Mouse (Mus musculus) telencephalon, adult 2 months (tissue): ENCODE results near the gene Lmna.

Source experiments
- DNase-seq: peaks from one replicate; pipeline ENCODE4 v3.0.0-alpha.2; 2011; ENCODE audit warnings: low read depth, low spot score

Gene Lmna

GRCm38 (mm10) chr3:88509692-88510420, at the start of gene Lmna:
TSS of gene Lmna (minus strand) at chr3:88509956.
- DNase-seq = peak; percentile 90

DNA sequence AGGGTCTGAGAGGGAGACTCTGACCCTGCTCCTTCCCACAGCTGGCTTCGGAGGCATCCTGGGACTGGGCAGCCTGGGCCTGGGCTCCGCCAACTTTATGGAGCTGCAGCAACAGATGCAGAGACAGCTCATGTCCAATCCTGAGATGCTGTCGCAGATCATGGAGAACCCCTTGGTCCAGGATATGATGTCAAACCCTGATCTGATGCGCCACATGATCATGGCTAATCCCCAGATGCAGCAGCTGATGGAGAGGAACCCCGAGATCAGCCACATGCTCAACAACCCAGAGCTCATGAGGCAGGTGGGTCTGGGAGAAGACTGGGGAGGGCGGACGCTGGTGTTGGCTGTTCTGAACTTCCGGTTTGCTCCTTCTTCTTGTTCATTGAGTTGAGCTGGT, 46.9 kb upstream of the Lmna start:
- no peak for DNase-seq

DNA sequence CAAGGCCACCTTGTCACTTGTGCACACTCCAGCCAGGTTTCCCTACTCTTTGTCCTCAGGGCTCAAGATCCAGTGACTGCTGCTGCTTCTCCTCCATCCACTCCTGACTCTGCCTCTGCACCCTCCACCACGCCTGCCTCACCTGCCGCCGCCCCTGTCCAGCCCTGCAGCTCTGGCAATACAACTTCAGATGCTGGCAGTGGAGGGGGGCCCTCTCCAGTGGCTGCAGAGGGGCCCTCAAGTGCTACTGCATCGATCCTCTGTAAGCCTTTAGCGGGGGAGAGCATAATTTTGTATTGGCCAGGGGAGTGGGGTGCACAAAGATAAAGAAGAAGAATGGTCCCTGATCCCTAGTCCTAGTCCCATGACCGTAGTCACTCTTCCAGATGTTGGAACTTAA, 46.0 kb upstream of the Lmna start:
- no peak for DNase-seq

DNA sequence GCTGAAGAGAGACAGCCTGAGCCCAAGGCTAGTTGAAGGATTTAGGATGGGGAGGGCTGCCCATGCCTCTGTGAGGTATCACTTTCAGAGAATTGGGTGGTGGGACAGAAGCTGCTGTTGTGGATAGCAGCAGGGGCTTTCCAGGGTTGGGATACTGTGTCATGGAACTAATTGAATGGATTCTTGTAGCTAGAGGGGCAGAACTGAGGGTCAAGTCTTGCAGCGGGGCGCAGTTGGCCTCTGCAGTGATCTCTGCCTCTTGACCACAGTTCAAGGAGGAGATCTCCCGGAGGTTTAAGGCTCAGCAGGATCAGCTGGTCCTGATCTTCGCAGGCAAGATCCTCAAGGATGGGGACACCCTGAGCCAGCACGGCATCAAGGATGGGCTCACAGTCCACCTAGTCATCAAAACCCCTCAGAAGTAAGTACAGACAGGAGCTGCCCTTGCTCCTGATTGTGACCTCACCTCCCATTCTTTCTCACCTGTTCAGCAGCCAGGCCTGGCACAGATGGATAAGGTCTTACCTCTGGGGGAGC, 45.4 kb upstream of the Lmna start:
- no peak for DNase-seq

GRCm38 (mm10) chr3:88553880-88554586, 44.3 kb upstream of the Lmna start:
- DNase-seq = peak; percentile 61

GRCm38 (mm10) chr3:88553525-88553879, 43.7 kb upstream of the Lmna start, which contains the start of gene Ubqln4:
TSS of gene Ubqln4 (plus strand) at chr3:88553758.
- DNase-seq = peak; percentile 51

DNA sequence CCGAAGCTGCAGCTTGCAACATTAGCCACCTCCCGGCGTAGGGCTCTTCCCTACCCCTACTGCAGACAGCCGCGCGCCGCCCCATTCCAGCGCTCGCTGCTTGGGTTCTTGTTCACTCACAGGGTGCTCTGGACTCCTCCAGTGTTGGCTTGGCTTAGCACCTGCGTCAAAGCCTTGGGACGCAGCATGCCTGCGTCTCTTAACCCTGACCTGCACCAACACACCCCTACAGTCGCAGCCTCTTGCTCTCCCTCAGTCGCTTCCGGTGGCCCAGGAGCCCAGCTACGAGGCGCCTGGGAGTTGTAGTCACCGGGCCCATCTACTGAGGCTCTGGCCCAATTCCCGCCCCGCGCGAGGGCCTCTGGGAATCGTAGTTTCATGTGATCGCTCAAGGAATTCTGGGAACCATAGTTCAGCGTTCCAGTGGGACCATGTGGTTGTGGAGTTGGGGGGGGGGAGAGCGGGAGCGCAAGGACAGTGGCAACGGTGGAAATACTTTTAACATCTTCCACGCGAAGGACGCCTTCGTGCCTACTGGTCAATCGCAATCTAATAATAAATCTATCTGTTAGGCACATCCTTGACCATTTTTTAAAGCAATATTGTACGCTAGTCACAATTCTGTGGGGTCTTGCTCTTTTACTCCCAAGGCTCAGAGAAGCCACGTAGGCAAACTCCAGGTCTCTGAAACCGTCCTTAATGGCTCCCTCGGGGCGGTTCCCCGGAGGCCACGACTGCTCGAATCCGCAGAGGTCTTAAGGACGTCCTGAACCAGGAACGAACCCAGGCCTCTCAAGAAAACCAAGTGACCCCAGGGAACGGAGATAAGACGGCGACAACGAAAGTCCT, 43.1 kb upstream of the Lmna start, which contains the start of gene Lamtor2:
Gene Lamtor2 (minus strand): TSS at position 399 of the 849 bp plus-strand sequence.
- DNase-seq = peak; percentile 97

DNA sequence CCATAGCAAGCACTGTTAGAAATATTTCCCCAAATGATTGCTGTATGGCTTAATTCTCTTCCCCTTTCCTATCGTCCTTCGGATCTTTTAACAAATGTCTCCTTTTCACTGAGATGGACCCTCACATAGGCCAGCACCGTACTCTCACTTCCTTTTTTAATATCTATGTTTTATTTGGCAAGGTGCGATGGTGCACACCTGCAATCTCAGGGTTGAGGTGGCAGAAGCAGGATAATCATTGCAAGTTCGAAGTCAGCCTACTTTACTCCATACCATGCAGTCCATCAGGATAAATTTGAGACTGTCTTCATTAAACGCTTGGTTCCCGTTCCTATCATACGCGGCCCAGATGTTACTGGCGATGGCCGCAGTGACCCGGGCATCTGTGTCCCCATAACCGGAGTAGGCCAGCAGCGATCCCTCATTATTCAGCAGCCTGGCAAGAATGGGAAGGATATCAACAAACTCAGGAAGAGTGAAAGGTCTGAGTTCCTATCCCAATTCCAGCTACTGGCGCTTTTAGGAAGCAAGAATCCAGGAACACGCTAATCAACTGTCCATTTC, 42.4 kb upstream of the Lmna start:
- DNase-seq = no peak

DNA sequence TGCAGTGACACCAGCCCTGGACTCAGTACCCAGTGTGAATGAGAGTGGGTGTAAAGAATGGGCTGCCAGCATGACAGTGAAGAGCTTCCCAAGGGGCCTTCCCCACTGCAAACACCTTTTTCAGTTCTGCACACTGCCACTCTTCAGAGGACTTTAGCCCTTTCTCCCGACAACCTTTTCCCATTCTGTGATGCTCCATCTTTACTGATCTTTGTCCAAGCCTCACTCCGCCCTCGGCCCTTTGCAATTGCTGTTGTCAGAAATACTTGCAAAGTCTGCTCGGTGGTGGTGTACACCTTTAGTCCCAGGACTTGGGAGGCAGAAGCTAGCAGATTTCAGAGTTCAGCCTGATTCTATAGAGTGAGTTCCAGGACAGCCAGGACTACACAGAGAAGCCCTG, 41.8 kb upstream of the Lmna start:
- no peak for DNase-seq

GRCm38 (mm10) chr3:88548180-88548917, 38.6 kb upstream of the Lmna start, which contains the start of gene Rab25:
TSS of gene Rab25 (minus strand) at chr3:88548300.
- no peak for DNase-seq

- DNase-seq = no peak
These were observed 37.1 kb upstream of the Lmna start for GRCm38 (mm10) chr3:88546674-88547418.

DNA sequence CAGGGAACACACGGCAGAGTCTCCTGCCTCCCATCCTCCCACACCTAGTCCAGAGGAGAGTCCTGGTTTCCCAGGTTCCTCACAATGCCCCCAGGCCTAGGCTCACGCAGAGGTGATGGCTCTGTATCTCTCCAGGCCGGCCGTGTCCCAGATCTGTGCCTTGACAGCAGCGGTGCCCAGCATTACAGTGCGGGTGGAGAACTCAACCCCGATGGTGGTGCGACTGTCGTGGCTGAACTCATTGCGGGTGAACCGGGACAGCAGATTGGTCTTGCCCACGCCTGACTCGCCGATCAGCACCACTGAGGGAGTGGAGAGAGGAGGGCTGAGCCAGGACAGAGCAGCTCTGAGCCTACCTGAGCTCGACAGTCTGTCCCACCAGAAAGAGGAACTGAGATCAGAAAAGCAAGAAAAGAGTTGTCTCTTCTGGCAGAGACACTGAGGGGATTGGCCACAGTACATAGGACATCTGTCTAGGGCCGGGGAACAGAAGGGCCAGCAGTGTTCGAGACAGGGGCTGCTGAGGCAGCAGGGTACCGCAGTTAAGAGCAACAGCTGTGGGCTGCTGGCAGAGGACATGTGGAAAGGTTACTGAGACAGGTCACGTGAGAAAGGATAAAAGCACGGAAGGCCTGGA, 35.3 kb upstream of the Lmna start:
- no peak for DNase-seq

GRCm38 (mm10) chr3:88544514-88544913, 34.8 kb upstream of the Lmna start:
- DNase-seq = no peak

DNA sequence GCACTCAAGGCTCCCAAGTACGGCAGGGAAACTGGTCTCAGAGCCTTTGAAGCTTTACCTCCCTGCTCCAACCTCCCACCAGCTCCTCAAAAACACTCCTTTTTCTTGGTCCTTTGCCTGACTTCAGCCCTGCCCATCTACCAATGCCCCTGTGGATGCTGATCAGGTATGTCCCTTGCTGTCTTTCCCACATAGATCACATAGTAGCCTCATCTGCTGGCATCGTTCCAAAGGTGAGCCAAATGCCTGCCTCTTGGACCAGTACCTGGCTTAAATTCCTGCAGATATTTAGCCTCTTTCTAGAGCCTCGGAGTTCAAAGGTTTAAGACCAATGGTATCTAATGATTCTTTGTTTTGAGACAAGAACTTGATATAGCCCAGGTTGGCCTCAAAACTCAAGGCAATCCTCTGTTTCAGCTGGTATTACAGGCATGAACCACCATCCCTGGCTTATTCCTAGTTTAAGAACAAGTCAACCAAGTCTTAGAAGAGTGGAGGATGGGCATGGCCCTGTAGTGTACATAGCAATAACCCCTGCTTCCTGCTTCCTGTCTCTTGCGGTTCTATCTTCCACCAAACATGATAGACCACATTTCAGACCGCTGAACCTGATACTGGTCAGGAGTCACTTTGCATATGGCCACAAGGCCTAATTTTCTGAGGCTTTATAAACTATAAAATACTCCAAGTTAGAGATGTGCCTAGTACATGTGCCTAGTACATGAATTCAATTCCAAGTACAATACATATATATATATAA, 34.1 kb upstream of the Lmna start:
- no peak for DNase-seq

DNA sequence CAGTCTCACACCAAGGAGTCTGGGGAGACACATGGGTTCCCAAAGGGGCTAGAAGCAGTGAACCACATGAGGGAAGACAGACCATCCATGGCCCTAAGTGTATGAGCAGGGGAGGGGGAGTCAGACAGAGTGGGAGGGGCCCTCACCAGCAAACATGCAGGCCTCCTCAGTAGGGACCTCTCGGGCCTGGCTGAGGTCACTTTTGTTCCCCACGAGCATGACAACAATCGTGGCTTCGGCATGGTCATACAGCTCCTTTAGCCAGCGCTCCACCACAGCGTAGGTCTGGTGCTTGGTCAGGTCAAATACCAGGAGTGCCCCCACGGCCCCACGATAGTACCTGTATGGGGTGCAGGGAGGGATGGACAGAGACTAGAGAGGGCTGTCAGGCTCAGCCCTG, 33.4 kb upstream of the Lmna start:
- DNase-seq = no peak

- no peak for DNase-seq
These were observed 32.7 kb upstream of the Lmna start for GRCm38 (mm10) chr3:88542486-88542885.

DNA sequence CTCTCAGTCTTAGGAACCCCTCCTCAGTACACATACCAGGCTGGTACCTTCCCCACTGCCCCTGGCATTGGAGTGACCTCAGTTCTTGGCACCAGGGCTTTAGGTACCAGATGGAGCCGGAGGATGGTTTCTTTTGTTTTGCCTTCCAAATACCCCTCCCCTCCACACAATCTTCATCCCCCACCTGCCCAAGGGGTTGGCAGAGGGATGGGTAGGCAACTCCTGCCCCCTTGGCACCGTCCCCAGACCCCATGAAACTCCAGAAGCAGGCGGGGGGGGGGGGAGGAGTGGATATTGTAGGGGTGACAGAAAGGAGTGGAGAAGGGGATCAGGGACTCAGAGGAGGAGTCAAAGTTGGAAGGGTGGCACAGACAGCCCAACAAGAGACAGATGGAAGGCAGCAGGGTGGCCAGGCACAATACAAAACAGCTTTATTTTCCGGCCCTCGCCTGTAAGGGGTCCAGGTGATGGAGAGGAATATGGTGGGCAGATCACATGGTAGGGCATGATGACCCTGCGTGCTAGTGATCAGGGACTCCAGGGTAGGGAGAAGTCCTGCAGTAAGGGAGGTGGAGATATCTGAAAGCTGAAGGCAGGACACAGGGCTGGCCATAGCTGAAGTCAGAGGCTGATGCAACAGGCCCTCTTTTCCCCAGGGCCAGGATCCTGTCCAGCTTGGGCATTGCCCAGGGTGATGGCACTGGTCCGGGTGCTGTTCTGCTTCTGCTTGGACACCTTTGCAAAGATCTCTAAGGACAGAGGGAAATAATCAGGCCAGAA, 32.1 kb upstream of the Lmna start:
- no peak for DNase-seq

DNA sequence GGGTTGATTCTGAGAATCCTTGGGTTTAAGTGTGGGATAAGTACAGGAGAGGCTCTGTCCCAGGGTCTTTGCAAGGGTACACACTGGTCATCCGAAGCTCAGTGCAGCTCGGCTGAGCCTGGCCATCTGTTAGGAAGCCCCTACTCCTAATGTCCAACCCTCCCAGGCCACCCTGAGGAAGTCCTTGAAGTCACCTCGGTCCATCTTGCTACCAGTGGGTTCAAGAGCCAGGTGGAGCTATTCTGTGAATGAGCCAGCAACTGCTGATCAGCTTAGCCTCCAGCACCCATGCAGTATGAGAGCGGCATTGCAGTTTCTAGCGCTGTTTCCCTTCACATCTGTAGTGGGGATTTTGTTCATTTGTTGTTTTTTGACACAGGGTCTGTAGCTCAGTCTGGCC, 30.3 kb upstream of the Lmna start:
- no peak for DNase-seq
